Mouse (Mus musculus) gastrocnemius, postnatal 10 days (tissue): ENCODE results near the gene Trim5. TPM values are rescaled to one million over a fixed set of nuclear protein-coding genes. Genes with fewer than 3 reads are reported as not detected.
"Not testable (repeated sequence)": the region's sequence is repeated elsewhere in the genome, so short reads cannot be mapped to it uniquely, and the experiment has no call there.

Source experiments
- DNase-seq: peaks from one replicate; pipeline ENCODE4 v3.0.0; 2021; ENCODE audit warnings: mixed read lengths
- long read RNA-seq, 2 experiments: library from polyadenylated mRNA; stranded (forward); transcript quantifications; one replicate each; pipeline ENCODE4 v2.0.0; 2021
- total RNA-seq, 2 experiments: library from RNA; stranded (reverse); gene quantifications; 2 replicates each; pipeline ENCODE4 v1.2.3; 2021

The Trim5 gene
- 1 to 10 TPM in 1 of 2 experiments, under 1 TPM in 1; 0.92 to 1.1 TPM for total RNA-seq
- long read RNA-seq, experiment 1, partial matches to known transcripts: 0 of 2 reads
- long read RNA-seq, experiment 1, other reads (novel, unspliced or antisense): 1 of 2 reads
- long read RNA-seq, experiment 2: 0 reads

DNA sequence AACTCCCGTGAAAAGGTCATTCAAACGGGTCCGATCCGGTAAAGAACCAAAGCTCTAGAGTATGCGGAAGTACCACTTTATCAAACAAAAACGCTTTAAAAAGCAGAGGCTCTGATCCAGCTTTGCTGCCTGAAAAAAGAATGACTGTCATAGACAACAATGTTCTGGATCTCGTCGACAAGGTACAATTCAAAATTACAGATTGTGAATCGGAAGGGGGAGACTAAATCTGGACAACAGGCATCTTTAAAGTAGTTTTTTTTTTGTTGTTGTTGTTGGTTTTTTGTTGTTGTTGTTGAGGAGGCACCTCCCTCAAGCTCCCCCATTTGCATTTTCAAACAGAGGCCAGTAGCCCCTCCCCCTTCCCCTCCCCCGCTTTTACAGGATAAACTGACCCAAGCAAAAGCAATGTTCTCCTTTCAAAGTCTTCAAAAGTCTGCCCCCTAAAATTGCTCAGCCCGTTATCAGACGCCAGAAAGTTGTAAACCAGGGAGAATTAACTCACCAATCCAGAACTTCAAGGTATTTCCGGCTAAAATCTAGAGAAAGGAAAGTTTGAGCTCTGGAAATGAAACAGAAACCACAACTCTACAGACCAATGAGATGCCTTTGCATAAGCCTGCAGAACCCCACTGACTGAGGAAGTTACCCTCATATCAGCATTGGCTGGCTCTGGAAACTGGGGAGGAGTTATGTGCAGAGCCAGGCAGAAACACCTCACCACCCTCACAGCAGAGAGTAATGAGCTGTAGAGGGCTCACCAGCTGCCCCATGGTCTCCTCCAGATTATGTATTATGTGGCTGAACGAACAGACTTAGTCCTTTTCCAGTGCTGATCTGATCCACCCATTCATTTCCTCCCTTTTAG lies at the start of gene Trim5:
Gene Trim5 (minus strand): TSS at position 519 of the 868 bp plus-strand sequence.
- not testable (repeated sequence) for DNase-seq

DNA sequence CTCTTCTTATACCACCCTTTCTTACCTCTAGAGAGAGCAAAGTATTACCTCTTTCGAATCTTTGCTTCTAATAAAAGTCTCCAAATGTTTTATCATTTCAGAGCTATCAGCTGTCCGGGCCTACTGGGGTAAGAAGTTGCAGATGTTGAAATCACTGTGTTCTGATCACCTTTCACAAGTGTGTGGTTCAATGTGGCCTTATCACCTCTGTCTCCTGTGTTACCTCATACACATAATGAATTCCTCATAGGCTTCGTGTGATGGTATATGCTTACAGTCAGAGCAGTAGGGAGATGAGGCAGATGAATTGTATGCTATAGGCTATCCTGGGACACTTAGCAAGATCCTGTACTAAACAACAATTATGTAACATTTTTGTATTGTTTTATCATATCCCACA lies 47.7 kb upstream of the Trim5 start:
- DNase-seq: not testable (repeated sequence)

DNA sequence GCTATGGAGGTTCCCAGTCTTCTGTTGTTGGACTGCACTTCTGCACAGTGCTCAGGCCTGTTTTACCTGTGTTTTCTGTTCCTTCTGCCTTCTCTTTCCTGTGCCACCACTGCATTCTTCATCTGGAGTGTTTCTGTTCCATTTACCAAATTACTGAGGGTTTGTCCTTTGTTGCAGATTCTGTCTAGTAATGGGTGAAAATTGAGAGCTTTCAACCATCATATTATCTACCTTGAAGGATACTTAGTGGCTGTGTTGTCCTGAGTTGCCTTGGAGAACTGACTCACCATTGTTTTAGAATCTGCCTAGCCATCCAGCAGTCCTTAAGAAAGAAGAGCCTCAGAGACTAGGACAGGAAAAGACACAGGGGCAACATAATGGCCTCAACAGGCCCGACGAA lies 41.3 kb upstream of the Trim5 start, which contains the start of gene Trim34b:
Gene Trim34b (plus strand): TSS at position 301 of the 400 bp plus-strand sequence.
- DNase-seq: not testable (repeated sequence)

DNA sequence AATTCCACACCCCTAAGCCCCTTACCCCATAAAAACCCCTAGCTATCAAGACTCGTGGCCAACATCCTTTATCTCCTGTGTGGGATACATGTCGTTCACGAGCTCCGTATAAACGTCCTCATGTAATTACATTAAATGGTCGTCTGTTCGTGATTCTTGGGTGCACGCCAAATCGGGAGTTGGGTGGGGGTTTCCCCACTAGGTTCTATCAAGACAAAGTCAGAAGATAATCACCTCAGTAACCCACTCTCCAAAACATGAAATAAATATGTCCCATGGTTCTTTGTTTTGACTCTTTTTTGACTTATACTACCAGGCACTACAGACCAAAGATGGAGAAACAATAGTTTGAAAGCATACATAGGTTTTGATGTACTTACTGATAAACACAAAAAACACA lies 34.1 kb upstream of the Trim5 start:
- DNase-seq: no peak

DNA sequence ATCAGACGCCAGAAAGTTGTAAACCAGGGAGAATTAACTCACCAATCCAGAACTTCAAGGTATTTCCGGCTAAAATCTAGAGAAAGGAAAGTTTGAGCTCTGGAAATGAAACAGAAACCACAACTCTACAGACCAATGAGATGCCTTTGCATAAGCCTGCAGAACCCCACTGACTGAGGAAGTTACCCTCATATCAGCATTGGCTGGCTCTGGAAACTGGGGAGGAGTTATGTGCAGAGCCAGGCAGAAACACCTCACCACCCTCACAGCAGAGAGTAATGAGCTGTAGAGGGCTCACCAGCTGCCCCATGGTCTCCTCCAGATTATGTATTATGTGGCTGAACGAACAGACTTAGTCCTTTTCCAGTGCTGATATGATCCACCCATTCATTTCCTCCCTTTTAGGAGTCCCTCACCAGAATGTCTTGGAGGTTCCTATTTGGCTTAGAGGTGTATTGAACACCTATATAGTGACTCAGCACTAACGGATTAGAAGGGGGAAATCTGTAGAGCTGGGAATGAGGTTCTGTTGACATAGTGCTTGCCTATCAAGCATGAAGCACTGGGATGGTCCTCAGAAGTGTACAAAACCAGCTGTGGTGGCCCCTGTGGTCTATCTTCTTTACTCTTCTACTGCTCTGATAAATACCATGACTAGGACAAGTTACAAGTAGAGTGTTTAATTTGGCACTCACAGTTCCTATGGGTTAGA lies 27.6 kb upstream of the Trim5 start, which contains the start of gene Trim12a:
Gene Trim12a (minus strand): TSS at position 98 of the 712 bp plus-strand sequence.
- not testable (repeated sequence) for DNase-seq

DNA sequence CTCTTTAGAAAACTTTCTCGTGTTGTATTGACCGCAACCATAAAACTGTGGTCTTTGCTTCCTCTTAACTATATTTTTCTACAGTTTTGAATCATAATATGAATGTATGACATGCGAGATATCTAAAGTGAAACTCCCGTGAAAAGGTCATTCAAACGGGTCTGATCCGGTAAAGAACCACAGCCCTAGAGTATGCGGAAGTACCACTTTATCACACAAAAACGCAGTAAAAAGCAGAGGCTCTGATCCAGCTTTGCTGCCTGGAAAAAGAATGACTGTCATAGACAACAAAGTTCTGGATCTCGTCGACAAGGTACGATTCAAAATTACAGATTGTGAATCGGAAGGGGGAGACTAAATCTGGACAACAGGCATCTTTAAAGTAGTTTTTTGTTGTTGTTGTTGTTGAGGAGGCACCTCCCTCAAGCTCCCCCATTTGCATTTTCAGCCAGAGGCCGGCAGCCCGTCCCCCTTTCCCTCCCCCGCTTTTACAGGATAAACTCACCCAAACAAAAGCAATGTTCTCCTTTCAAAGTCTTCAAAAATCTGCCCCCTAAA lies 27.0 kb upstream of the Trim5 start:
- no peak for DNase-seq

DNA sequence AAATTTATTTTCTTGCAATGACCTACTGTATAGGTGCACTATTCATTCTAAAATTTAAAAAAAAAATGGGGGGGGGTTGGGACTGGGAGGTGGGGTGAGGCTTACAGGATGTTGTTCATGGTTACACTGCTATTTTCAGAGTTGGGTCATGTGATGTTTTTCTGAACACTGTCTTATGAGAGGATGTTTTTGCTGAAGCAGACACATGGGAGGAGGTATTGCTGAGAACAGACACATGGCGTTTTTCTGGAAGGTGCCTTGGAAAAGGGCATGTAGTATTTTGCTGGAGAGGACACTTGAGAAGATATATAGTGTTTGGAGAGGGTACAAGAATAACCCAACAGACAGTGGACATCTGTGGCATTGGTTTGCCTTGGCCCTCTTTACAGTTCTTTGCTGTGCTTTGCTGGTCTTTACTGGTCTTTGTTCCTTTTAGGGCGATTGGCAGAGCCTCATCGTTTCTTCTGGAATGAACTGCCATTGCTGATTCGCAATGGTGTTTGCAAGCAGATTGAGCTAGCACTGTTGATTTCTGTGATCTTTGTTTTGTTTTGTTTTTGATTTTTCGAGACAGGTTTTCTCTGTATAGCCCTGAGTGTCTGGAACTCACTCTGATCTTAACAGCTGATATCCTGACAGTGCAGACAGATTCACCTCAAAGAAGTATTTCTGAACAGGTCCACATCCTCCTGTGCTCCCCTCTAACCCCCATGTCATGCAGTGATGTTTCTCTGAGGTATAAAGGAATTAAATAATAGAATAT lies 3.9 kb upstream of the Trim5 start:
- DNase-seq: no peak

DNA sequence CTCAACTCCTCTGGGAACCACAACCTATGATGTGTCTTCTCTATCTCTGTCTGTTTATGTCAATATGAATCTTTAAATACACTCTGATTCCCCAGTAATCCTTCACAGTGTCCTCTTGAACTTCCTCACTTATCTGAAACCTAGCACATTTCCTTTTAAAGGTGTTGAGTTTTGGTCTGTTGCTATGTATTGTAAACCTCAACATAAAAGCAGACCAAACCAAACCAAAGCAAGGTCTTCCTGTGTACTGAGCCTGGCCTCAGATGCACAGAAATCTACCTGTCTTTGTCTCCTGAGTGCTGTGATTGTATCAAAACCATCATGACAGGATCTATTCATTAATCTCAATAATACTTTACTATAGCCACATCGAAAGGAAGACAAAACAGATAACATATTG lies 2.7 kb upstream of the Trim5 start:
- DNase-seq: no peak

DNA sequence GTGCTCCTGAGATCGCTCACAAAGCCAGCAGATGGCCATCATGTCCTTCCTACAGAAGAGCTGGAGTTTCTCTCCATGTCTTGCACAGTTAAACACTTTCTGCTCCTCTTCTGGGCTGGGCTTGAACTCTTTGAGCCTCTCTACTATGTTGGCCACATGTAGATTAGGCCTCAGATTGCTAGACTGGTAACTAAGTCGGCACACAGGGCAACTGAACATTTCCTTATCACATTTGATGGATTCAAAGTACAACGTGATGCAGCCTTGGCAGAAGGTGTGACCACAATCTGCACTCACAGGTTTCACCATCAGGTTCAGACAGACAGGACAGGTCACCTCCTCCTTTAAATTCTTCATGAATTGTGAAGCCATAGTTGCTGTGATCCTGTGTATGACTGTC lies 8.5 kb downstream of the Trim5 start:
- not testable (repeated sequence) for DNase-seq

DNA sequence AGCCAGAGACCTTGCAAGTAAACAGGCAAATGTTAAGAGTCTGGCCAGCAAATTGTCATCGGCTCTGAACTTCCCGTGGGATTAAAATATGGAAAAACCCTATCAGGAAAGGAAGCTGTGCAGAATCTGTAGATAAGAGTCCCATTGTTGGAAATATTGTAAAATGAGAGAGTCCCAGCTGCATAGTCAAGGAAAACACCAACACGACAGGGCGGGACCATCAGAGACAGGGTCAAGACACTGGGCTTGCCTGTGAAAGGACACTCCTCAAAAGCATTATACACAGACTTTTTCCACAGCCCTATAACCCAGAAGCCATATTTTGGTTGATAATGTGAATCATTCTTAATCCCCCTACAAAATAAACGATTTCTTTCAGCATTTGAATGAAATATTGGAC lies 22.6 kb downstream of the Trim5 start:
- not testable (repeated sequence) for DNase-seq

DNA sequence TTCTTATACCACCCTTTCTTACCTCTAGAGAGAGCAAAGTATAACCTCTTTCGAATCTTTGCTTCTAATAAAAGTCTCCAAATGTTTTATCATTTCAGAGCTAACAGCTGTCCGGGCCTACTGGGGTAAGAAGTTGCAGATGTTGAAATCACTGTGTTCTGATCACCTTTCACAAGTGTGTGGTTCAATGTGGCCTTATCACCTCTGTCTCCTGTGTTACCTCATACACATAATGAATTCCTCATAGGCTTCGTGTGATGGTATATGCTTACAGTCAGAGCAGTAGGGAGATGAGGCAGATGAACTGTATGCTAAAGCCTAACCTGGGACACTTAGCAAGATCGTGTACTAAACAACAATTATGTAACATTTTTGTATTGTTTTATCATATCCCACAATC lies 27.5 kb downstream of the Trim5 start:
- DNase-seq: not testable (repeated sequence)

DNA sequence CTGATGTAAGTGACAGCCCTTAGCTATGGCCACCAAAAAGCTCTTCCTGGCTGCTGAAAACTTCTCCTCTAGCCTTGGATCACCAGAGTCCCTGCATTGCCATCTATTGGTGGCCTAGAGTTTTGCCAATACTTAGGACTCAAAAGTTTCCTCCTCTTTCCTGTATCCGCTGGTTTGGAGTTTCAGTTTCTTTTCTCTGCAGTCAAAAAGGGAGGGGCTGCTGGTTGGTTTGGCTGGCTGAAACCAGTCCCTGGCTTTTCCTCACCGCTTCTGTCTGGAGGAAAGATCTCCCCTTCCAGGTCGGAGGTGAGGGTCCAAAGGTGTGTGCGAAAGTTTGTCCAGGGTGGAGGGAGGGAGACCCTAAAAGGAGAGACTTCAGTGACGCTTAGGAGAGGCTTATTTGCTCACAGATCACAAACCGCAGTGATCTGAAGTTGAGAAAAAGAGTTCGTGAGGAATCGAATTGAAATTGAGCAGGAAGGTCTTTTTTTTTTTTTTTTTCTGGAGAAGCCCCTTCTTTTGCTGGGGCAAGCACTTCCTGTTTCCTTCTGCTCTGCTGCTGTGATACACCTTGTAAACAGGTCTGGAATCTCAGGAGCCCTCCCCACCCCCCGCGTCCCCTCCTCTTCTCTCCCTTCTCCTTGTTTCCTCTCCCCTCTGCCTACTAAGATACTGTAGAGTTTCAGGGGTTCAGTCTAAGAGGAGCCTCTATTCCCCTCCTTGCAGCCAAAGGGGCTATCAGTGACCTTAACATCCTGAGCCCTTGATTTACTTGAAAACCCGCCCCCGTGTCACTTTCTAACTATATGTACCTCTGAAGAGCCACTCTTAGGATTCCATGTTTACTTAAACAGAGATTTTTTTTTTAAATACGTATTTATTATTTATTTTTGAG lies 43.4 kb downstream of the Trim5 start, which contains the start of gene Trim34a:
Gene Trim34a (plus strand): TSS at position 171 of the 895 bp plus-strand sequence.
- peak; percentile 21 for DNase-seq

DNA sequence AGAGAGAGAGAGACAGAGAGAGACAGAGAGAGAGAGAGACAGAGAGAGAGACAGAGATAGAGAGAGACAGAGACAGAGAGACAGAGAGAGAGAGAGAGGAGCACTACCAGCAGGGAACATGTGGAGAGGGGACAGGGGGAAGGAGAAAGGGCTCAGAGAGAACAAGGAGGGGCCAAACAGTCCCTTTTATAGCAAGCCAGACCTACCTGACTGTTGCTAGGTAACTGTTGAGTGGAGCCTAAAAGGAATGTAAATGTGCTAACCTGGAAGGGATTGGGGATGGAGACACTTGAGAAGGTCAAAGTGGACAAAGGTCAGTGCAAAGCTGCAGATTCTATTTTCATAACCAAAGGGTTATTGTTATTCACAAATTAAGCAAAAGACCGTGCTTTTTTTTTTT lies 44.3 kb downstream of the Trim5 start:
- DNase-seq: no peak

DNA sequence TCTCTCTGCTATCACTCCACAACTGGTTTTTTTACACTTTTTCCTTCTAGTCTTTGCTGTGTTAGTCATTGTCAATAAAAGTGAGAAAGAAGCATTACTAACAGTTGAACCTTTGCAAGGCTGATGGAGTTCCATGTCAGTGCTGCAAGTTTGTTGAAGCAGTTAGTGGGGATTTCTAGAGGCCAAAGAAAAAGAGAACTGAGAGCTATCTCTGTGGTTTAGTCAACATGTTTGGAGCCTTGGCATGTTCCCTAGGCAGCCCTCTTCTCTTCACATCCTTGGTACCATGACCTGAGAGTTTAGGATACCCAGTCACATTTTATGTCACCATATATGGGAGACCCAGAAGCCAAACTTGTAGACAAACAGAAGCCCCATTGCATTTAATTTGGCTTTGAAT lies 47.0 kb downstream of the Trim5 start:
- DNase-seq: no peak

DNA sequence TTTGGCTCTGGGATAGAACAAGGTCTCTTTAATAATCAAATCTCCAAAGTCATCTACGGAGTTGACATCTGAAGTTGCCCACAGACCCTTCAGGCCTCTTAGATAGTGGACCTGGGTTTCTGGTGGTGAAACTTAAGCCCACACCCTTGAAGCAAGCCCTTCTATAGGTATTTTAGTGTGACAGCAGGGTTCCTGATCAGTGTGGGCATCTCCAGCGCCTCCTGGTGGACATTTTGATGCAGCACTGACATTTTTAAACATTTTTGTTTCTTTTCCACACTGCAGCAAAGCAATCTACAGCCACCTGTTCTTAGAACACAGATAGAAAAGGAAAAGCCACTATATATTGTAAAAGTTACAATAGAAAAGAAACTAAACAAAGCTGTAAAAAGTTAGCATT lies 56.7 kb downstream of the Trim5 start:
- peak; percentile 24 for DNase-seq

DNA sequence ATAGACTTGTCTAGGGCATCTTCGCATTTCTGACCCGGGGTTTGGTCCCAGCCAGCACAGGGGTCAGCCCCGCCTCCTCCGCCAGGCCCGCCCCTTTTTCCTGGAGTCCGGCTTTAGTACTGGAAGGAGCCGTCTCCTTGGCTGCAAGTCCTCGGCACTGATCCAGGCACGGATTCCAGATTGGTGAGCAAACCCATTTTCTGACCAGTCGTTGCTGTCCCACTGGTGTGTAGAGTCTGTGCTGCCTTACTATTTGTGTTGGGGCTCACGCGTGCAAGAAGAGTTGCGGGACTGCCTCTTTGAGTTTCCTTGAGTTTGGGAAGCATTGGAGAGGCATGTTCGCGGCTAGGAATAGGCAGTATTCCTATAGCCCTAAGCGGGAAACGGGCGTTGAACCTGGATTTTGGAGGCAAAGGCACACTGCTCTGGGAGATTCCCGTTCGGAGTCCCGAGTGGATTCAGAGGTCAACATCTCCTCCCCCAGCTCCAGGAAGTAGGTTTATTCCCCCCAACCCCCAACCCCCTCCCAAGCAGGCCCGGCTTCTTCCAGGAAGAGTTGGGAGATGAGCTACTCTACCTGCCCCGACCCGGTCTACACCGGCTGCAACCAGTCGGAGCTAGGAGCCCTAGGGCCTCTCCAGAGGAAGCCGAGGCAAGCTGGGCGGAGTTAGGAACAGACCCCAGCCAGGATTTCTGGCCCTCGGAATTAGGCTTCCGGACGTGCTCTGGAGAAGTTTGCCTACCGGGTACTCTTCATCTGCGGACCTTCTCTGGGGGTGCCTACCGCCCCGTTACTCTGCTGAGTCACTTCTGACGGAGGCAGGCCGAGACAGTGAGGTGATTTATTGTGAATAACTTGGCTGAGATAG lies 69.0 kb downstream of the Trim5 start, which contains the start of gene Trim6:
Gene Trim6 (plus strand): TSS at position 93 of the 869 bp plus-strand sequence.
- DNase-seq: peak; percentile 76

DNA sequence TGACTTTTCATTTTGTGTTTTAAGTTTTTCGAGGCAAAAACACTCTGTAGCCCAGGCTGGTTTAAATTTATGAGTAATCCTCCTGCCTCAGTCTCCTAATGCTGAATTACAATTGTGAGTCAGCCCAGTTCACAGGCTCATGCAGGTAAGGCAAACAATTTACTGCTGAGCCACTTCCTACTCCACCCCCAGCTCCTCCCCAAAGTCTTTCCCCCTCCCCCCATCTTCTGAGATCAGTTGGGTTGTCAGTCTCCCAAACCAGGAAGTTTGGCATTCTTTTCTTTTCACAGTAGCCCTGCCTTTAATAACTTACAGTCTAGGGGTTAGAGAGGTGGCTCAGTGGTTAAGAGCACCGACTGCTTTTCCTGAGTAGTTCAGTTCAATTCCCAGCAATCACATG lies 70.0 kb downstream of the Trim5 start:
- DNase-seq: no peak

DNA sequence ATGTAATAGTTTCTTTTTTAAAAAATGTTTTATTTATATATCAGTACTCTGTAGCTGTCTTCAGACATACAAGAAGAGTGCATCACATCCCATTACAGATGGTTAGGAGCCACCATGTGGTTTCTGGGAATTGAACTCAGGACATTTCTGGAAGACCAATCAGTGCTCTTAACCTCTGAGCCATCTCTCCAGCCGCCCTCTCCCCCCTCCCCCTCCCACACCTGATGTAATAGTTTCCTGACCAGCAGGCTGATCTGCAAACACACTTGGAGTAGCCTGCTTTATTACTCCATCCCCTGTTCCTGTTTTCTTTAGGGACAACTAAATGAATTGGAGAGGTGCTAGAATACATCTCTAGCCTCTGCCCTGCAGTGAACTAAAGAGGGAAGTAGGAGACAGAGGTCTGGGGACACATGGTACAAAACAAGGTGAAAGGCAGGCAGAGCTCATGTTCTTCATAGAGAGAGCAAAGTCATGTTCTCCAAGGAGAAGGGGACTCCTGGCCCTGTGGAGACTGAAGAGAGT lies 71.8 kb downstream of the Trim5 start:
- DNase-seq: no peak
